Mouse (Mus musculus) CH12.LX (cell line): ENCODE results near the gene Bod1. TPM values are rescaled to one million over a fixed set of nuclear protein-coding genes. Genes with fewer than 3 reads are reported as not detected.

Source experiments
- DNase-seq: peaks from one replicate; pipeline ENCODE4 v3.0.0-alpha.2; 2013; ENCODE audit errors: extremely low read depth
- H3K27ac ChIP-seq: 2 replicates; pipeline ENCODE4 v1.5.1; 2012; ENCODE audit warnings: low read depth, mild to moderate bottlenecking, control low read depth, moderate library complexity; ENCODE audit not compliant: insufficient read depth
- H3K27me3 ChIP-seq: replicated peaks from 2 replicates; pipeline ENCODE3; 2012; ENCODE audit warnings: inconsistent platforms
- H3K36me3 ChIP-seq, 2 experiments: replicated peaks in 1 of 2; 2 replicates each; pipeline versions ENCODE3 to v1.6.1; 2012; ENCODE audit warnings: inconsistent platforms in 1 of 2, low read length in 1 of 2, mild to moderate bottlenecking in 1 of 2, mixed read lengths in 1 of 2, moderate library complexity in 1 of 2; ENCODE audit not compliant: control insufficient read depth in 1 of 2, insufficient read depth in 1 of 2
- H3K4me1 ChIP-seq, 2 experiments: 2 replicates each; pipeline ENCODE4 v1.6.1; 2012; ENCODE audit warnings: inconsistent platforms in 1 of 2, moderate library complexity in 1 of 2; ENCODE audit not compliant: insufficient read depth in 2 of 2, control insufficient read depth in 1 of 2
- H3K4me2 ChIP-seq: 2 replicates; pipeline ENCODE4 v1.6.1; 2012; ENCODE audit warnings: low read depth, mild to moderate bottlenecking, control low read depth; ENCODE audit not compliant: poor library complexity, insufficient read depth, severe bottlenecking
- H3K4me3 ChIP-seq, 3 experiments: fragments of 150-350 bp in 1 of 3; sonication (generic) in 1 of 3; replicated peaks in 1 of 3; 2 replicates each; pipeline versions ENCODE3 to v1.5.1; 2011 to 2012; ENCODE audit warnings: low read depth in 2 of 3, low read length in 2 of 3, mild to moderate bottlenecking in 2 of 3, moderate library complexity in 2 of 3, control low read depth in 1 of 3, improper control_type of control experiment in 1 of 3, inconsistent platforms in 1 of 3, mixed read lengths in 1 of 3; ENCODE audit not compliant: poor library complexity in 1 of 3
- H3K79me2 ChIP-seq: replicated peaks from 2 replicates; pipeline ENCODE4 v1.6.1; 2012; ENCODE audit warnings: mild to moderate bottlenecking, moderate library complexity; ENCODE audit not compliant: control insufficient read depth, poor library complexity, insufficient read depth, severe bottlenecking; ENCODE audit errors: extremely low read depth
- H3K9ac ChIP-seq: 2 replicates; pipeline ENCODE4 v1.6.1; 2012; ENCODE audit warnings: low read depth, mild to moderate bottlenecking, control low read depth, moderate library complexity; ENCODE audit not compliant: insufficient read depth
- H3K9me3 ChIP-seq: replicated peaks from 2 replicates; pipeline ENCODE3; 2012; ENCODE audit warnings: low read length, inconsistent platforms, mixed read lengths
- BHLHE40 ChIP-seq: IDR thresholded peaks from 2 replicates; pipeline ENCODE4 v1.6.1; 2011; ENCODE audit warnings: mild to moderate bottlenecking, low read depth, low read length, improper control_type of control experiment
- CTCF ChIP-seq, 2 experiments: IDR thresholded peaks in 1 of 2; conservative IDR thresholded peaks in 1 of 2; 2 replicates each; pipeline ENCODE4 v1.5.1; 2011 to 2012; ENCODE audit warnings: low read depth in 2 of 2, low read length in 2 of 2, improper control_type of control experiment in 1 of 2, inconsistent platforms in 1 of 2, mild to moderate bottlenecking in 1 of 2, moderate library complexity in 1 of 2
- EP300 ChIP-seq: IDR thresholded peaks from 2 replicates; pipeline ENCODE4 v1.6.1; 2011; ENCODE audit warnings: low read length, improper control_type of control experiment
- GABPA ChIP-seq: IDR thresholded peaks from 2 replicates; pipeline ENCODE4 v1.6.1; 2012; ENCODE audit warnings: low read depth, low read length, improper control_type of control experiment, inconsistent platforms; ENCODE audit not compliant: insufficient replicate concordance
- IRF4 ChIP-seq: IDR thresholded peaks from 2 replicates; pipeline ENCODE4 v1.6.1; 2014; ENCODE audit warnings: low read depth, mild to moderate bottlenecking, inconsistent platforms, low read length, improper control_type of control experiment
- JUN ChIP-seq: IDR thresholded peaks from 2 replicates; pipeline ENCODE4 v1.6.1; 2011; ENCODE audit warnings: low read depth, mild to moderate bottlenecking, low read length, improper control_type of control experiment, moderate library complexity; ENCODE audit not compliant: insufficient read depth
- KAT2A ChIP-seq: IDR thresholded peaks from 2 replicates; pipeline ENCODE4 v1.6.1; 2012; ENCODE audit warnings: low read length, improper control_type of control experiment, inconsistent platforms; ENCODE audit not compliant: insufficient replicate concordance
- MAFK ChIP-seq: IDR thresholded peaks from 2 replicates; pipeline ENCODE4 v1.6.1; 2011; ENCODE audit warnings: low read length, improper control_type of control experiment; ENCODE audit not compliant: insufficient replicate concordance
- MAZ ChIP-seq: IDR thresholded peaks from 2 replicates; pipeline ENCODE4 v1.6.1; 2012; ENCODE audit warnings: low read depth, mild to moderate bottlenecking, inconsistent platforms, low read length, improper control_type of control experiment, moderate library complexity
- MEF2A ChIP-seq: IDR thresholded peaks from 2 replicates; pipeline ENCODE4 v1.6.1; 2014; ENCODE audit warnings: low read depth, mild to moderate bottlenecking, inconsistent platforms, low read length, improper control_type of control experiment, borderline replicate concordance
- MXI1 ChIP-seq: IDR thresholded peaks from 2 replicates; pipeline ENCODE4 v1.6.1; 2011; ENCODE audit warnings: mild to moderate bottlenecking, low read depth, low read length, improper control_type of control experiment
- MYC ChIP-seq: IDR thresholded peaks from 2 replicates; pipeline ENCODE4 v1.6.1; 2011; ENCODE audit warnings: low read depth, mild to moderate bottlenecking, improper control_type of control experiment, low read length
- NELFE ChIP-seq: IDR thresholded peaks from 2 replicates; pipeline ENCODE4 v1.6.1; 2011; ENCODE audit warnings: low read depth, low read length, improper control_type of control experiment
- NRF1 ChIP-seq: IDR thresholded peaks from 2 replicates; pipeline ENCODE4 v1.6.1; 2014; ENCODE audit warnings: low read depth, mild to moderate bottlenecking, inconsistent platforms, low read length, improper control_type of control experiment, moderate library complexity
- POLR2AphosphoS2 ChIP-seq: IDR thresholded peaks from 2 replicates; pipeline ENCODE4 v1.6.1; 2011; ENCODE audit warnings: low read depth, low read length, improper control_type of control experiment
- UBTF ChIP-seq: IDR thresholded peaks from 2 replicates; pipeline ENCODE4 v1.6.1; 2012; ENCODE audit warnings: low read depth, mild to moderate bottlenecking, inconsistent platforms, low read length, improper control_type of control experiment, moderate library complexity
- USF1 ChIP-seq: IDR thresholded peaks from 2 replicates; pipeline ENCODE4 v1.6.1; 2014; ENCODE audit warnings: low read depth, mild to moderate bottlenecking, inconsistent platforms, low read length, improper control_type of control experiment
- USF2 ChIP-seq: conservative IDR thresholded peaks from 2 replicates; pipeline ENCODE4 v1.6.1; 2011; ENCODE audit warnings: low read depth, low read length, improper control_type of control experiment
- ZC3H11A ChIP-seq: IDR thresholded peaks from 2 replicates; pipeline ENCODE4 v1.6.1; 2012; ENCODE audit warnings: low read depth, mild to moderate bottlenecking, inconsistent platforms, low read length, improper control_type of control experiment
- ZNF384 ChIP-seq: IDR thresholded peaks from 2 replicates; pipeline ENCODE4 v1.6.1; 2012; ENCODE audit warnings: low read depth, low read length, improper control_type of control experiment, inconsistent platforms
- dilution Hi-C: fragments of 300-500 bp; cut with MboI; formaldehyde crosslinking; loops from 2 replicates; pipeline ENCODE4 v1.14.3; 2020; ENCODE audit warnings: low sequenced_read_pairs; ENCODE audit not compliant: extremely low pct_unique_long_range_greater_than_20kb, extremely low pct_ligation_motif_present
- in situ Hi-C: fragments of 300-500 bp; cut with MboI; formaldehyde crosslinking; loops from 3 replicates; pipeline ENCODE4 v1.14.3; 2019; ENCODE audit warnings: low sequenced_read_pairs, low pct_ligation_motif_present, low pct_unique_long_range_greater_than_20kb, mixed read lengths
- polyA plus RNA-seq: library from polyadenylated mRNA; unstranded; fragments of >175 nt; gene quantifications from 2 replicates; pipeline ENCODE4 v1.2.1, GENCODE M21; 2012; ENCODE audit warnings: low read depth; ENCODE audit not compliant: insufficient read length
- total RNA-seq, 2 experiments: library from RNA; depleted of rRNA; stranded (reverse); fragments of 300-350 nt in 1 of 2; fragments of >200 nt in 1 of 2; gene quantifications; 2 replicates each; pipeline ENCODE4 v1.2.3; 2012 to 2014

Gene Bod1
- total and polyA plus RNA-seq, 3 experiments: 32.6 to 38.2 (median 33.2) TPM

DNA sequence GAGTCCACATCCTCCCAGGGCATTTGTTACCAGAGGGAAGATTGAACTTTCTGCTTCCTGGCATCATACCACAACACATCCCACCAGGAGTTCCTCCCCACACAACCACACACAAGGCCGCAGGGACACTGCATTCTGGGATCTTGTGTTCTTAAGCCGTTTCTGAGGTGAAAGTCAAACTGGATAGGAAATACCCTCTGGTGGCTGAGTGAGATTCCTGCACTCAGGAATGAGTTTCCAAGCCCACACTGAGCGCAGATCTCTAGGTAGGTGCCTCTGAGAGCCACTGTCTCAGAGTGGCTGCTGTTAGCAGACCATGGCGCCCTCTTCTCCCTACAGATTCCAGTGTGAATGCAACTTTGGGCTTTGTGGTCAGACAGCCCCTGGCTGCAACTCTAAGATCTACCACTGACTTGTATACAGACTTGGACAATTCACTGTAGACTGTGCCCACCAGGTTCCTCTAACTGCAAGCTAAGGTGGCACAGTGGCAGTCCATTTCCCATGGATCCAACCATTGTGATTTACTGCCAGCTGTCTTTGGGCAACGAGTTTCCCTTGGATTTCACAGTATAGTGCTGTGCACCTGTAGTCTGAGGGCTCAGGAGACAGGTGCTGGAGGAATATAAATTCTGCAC is 14.4 kb downstream of the Bod1 start (continued):
- no peak for TF ChIP-seq ZNF384

DNA sequence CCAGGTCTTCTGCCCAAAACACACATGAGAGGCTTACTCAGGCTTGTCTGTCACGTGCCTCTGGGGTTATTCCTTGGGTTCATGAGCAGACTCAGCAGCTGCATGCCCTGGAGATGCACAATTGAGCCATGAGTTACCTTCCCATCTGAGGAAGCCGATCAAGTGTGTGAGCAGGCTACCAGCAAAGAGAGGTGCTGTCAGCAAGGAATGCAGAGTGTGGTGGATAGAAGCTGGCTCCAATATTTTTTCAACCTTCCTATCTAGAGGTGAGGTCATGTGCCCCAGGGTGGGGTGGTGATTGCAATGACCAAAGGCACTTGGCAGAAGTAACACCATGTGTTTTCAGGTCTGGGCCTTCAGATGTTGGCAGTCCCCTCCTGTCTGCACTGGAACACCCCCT is 22.2 kb downstream of the Bod1 start:
- H3K9me3 ChIP-seq: peaks cover 3% of the 10 kb centered on the region
- TF ChIP-seq KAT2A (no peak), USF1 (no peak), NRF1 (no peak), BHLHE40 (no peak), GABPA (no peak), POLR2AphosphoS2 (no peak), MXI1 (no peak), MYC (no peak), CTCF (conservative IDR thresholded peaks at IDR 0.05 in 1 of 2, IDR thresholded peaks at IDR 0.05 in 1 of 2; ENCODE audit: low read depth in 2 of 2, low read length in 2 of 2) (no peak), IRF4 (no peak)
- no peaks in the 10 kb centered on the region for H3K79me2 ChIP-seq
- DNase-seq: no peak
- H3K4me1 ChIP-seq: peaks cover 0 to 9% of the 10 kb centered on the region in 2 experiments; a peak in 2 of 4 replicates
- dilution Hi-C loops: no loop called here
- H3K4me3 ChIP-seq: no peak overlapping the region
- H3K4me2 ChIP-seq: no peak overlapping the region
- no peaks in the 10 kb centered on the region for H3K27me3 ChIP-seq
- no peaks in the 10 kb centered on the region for H3K36me3 ChIP-seq
- in situ Hi-C loops: no loop called here
- H3K27ac ChIP-seq: no peak overlapping the region
- H3K9ac ChIP-seq: no peak overlapping the region

DNA sequence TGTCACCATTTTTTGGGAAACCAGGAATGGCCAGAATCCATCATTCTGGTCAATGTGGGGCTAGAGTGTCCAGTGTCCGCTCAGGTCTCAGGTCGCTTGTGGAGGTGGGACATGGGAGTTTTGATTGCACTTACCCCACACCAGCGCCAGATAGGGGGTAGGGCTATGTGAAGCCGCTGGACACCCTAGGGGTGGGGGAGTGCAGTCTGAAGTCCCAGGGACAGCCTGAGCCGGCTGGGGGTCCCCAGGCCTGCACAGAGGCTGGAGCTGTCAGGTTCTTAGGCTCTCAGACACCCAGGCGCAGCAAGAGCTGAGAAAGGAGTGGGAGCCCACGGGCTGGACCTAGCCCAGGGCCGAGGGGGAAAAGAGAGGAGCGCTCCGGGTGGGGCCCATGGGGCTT is 24.4 kb downstream of the Bod1 start:
- peaks cover 0 to 9% of the 10 kb centered on the region in 2 experiments; a peak in 3 of 4 replicates for H3K4me1 ChIP-seq
- no peak overlapping the region for H3K4me3 ChIP-seq
- H3K27me3 ChIP-seq: no peaks in the 10 kb centered on the region
- no peaks in the 10 kb centered on the region for H3K79me2 ChIP-seq
- peaks cover under 1% of the 10 kb centered on the region for H3K9me3 ChIP-seq
- dilution Hi-C loops: no loop called here
- H3K36me3 ChIP-seq: no peaks in the 10 kb centered on the region
- no peak overlapping the region for H3K9ac ChIP-seq
- DNase-seq: no peak
- in situ Hi-C loops: no loop called here
- TF ChIP-seq MAZ (no peak), NRF1 (no peak), MEF2A (no peak), USF2 (no peak), NELFE (no peak), ZC3H11A (no peak), UBTF (no peak), BHLHE40 (no peak), JUN (no peak), EP300 (no peak), MAFK (no peak), ZNF384 (no peak)
- no peak overlapping the region for H3K27ac ChIP-seq
- H3K4me2 ChIP-seq: no peak overlapping the region
